Mouse (Mus musculus) heart, postnatal 10 days (tissue): ENCODE measurements around the gene Mettl6. TPM values are rescaled to one million over a fixed set of nuclear protein-coding genes. Genes with fewer than 3 reads are reported as not detected.

Source experiments
- DNase-seq, 2 experiments: peaks; one replicate each; pipeline ENCODE4 v3.0.0; 2021
- intact Hi-C: fragments of 180-260 bp; cut with DNase I; formaldehyde crosslinking; loops from one replicate; pipeline ENCODE4 v1.15.1; 2025
- total RNA-seq, 2 experiments: library from RNA; stranded (reverse); gene quantifications; 2 replicates each; pipeline ENCODE4 v1.2.3; 2021

The Mettl6 gene
- total RNA-seq, result 10 to 100 TPM; 14.3 to 15.8 TPM

GRCm38 (mm10) chr14:31494975-31495455 lies at the start of gene Mettl6:
Gene Mettl6 (minus strand): TSS chr14:31495040.
- DNase-seq, result peak; percentile 93 to 95
- intact Hi-C loops, result no loop called here

- no peak for DNase-seq
- intact Hi-C loops, result no loop called here
These were observed 49.1 kb upstream of the Mettl6 start for GRCm38 (mm10) chr14:31543885-31544442.

DNA sequence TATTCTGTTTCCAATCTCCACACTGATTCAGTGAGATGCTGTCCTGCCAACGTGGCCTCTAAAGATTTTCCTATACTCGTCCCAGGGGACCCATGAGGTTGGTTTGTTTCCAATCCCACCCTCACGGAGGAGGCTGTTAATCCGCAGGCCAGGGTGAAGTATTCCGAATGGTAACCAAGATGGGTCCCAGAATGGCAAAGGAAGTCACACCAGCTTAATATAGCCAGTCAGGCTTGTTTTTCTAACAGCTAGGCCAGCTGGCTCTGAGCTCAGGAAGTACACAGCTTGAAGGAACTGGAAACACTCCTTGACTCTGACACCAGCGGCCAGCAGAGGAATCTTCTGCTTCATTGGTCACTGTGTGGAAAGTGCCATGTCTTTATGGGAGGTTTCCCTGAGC lies 42.5 kb upstream of the Mettl6 start:
- intact Hi-C loops, result no loop called here
- peak; percentile 43 to 56 for DNase-seq

GRCm38 (mm10) chr14:31532656-31533055 lies 37.8 kb upstream of the Mettl6 start:
- DNase-seq, result no peak
- intact Hi-C loops, result no loop called here

DNA sequence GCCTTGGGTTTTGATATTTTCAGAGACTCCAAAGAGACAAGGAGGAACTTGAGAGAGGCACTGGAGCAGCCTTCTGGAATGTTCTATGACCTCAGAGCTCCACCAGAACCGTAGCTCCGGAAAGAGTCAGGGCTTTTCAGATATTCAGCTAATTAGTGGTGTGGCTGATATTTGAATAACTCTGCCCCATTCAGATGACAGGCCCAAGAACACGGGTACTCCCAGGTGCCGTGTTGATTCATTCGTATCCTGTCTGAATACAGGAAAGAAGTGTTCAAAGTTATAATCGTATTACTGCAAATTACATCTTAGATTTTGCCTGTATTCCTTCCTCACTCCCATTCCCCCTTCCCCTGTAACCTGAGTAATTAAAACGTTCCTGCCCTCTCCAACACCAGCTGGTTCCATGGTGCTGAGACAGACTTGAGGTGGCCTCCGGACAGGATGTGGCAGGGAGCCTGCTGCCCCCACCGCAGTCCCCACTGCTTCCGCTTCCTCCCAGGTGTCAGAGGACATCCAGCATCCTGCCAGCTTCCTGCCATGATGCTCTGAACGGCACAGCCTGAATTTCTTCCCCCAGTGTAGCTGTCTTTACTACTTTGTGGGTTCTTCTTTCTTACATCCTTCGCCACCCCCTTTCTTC lies 36.8 kb upstream of the Mettl6 start:
- DNase-seq, result peak; percentile 41 to 42
- intact Hi-C loops, result no loop called here

DNA sequence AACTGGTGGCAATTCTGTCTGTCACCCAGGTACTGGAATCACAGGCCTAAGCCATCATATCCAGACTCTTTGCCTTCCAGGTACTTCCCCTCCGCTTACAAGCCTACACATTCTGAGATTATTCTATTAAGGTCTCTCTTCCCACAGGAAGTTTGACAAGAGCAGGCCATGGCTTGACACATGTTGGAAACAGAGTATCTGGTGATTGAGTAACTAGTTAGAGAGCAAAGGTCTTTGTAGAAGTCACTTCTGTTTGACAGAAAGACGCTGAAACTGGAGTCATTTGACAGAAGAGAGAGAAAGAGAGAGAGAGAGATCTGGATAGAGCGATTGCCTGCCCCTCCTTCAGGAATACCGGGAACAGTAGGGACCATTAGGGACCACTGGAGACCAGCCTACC lies 36.0 kb upstream of the Mettl6 start:
- intact Hi-C loops, result no loop called here
- no peak for DNase-seq

DNA sequence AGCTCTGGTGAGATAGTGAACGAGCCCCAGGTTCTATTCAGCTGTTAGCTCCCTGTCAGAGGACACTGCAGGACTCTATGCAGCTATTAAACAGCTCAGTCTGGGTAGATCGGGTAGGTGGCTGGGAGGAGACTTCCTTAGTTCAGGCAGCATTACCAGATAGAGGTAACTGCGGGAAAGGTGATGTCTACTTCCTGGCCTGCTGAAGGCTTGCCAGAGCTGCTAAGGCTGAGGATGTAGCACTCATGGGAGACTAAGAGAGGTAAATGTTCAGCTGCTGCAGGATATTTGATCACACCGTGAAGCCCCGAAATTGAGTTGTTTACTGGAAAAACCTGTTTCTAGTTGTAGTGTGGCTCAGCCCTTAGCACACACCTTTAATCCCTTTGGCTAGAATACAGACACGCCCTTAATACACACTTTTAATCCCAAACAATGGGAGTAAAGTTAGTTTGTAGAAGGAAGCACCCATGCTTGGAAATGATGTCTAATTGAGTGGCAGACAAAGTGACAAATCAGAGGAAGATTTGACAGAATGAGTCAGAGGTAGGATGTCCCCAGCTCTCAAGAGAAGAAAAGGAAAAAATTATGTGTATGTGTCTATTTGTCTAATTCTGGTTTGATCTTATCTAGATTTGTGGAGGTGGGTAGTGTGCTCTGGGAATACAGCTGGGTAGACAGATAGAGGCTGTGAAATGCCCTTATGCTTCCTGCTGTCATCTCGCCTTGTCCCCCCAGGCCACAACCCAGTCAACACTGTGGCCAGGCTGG lies 30.4 kb upstream of the Mettl6 start:
- intact Hi-C loops, result no loop called here

GRCm38 (mm10) chr14:31521318-31521717 lies 26.5 kb upstream of the Mettl6 start:
- intact Hi-C loops, result no loop called here
- DNase-seq, result peak in 1 of 2 experiments; percentile 24

More for the DNA sequence above, 30.4 kb upstream of the Mettl6 start:
- no peak for DNase-seq

- intact Hi-C loops, result loop anchor here (1.0 to 10.0 kb wide), 2 partner anchors 86 to 266 kb away; no protein-coding TSS in a partner anchor
- DNase-seq, result peak; percentile 50 to 56
These were observed 24.3 kb upstream of the Mettl6 start for GRCm38 (mm10) chr14:31519165-31519564.

DNA sequence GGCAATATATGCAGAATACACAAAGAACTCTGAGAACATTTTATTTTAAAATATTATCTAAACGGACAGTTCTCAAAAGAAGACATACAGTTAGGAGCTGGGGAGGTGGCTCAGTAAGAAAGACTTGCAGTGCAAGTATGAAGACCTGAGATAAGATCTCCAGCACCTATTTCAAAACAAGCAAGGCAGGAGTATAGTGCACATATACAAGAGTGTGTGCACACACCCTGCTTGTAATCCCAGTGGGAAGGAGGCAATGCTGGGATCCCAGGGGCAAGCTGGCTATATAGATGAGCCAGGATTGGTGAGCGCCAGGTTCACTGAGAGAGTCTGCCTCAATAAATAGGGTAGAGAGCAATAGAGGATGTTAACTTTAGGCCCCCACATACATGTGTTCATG lies 21.1 kb upstream of the Mettl6 start:
- intact Hi-C loops, result loop anchor here (10.0 kb wide), 1 partner anchor 269 kb away; no protein-coding TSS in a partner anchor

GRCm38 (mm10) chr14:31510322-31510721 lies 15.5 kb upstream of the Mettl6 start:
- intact Hi-C loops, result loop anchor here (10.0 kb wide), 1 partner anchor 274 kb away; no protein-coding TSS in a partner anchor

More for the DNA sequence above, 21.1 kb upstream of the Mettl6 start:
- no peak for DNase-seq

DNA sequence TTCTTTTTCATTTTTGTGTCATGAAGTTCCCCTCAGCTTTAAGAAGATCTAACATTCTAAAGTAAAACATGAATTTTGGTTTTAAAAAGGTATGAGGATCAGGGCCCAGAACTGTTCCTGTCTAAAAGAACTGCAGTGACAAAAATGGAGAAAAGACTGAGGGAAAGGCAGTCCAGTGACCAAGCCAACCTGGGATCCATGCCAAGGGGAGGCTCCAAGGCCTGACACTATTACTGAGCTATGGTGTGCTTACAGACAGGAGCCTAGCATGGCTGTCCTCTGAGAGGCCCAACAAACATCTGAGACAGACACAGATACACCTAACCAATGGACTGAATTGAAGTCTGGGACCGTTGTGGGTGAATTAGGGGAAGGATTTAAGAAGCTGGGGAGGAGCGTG lies 15.1 kb upstream of the Mettl6 start:
- peak; percentile 59 to 65 for DNase-seq
- intact Hi-C loops, result loop anchor here (10.0 kb wide), 1 partner anchor 275 kb away; no protein-coding TSS in a partner anchor

More at GRCm38 (mm10) chr14:31510322-31510721, 15.5 kb upstream of the Mettl6 start:
- DNase-seq, result no peak

DNA sequence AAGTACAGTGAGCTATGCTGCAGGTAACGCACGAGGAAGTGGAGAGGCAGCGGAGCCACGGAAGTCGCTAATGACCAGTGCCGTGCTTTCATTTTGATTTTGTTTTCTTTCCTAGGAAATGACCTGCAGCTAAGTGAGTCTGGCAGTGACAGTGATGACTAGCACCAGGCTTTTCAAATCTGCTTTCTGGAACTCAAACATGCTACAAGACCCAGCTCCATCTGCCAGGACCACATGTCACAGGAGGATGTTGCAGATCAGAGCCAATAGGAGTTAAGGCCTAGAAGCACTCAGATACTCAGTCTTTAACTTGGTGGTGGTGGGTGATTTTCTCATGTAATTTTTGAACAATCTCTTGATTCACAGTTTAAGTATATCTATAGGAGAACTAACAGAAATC lies 11.6 kb upstream of the Mettl6 start:
- DNase-seq, result no peak
- intact Hi-C loops, result no loop called here

- peak in 1 of 2 experiments; percentile 22 for DNase-seq
- intact Hi-C loops, result no loop called here
These were observed 8.6 kb upstream of the Mettl6 start for GRCm38 (mm10) chr14:31503406-31503805.

- DNase-seq, result no peak
- intact Hi-C loops, result no loop called here
These were observed 4.7 kb upstream of the Mettl6 start for GRCm38 (mm10) chr14:31499526-31499925.

DNA sequence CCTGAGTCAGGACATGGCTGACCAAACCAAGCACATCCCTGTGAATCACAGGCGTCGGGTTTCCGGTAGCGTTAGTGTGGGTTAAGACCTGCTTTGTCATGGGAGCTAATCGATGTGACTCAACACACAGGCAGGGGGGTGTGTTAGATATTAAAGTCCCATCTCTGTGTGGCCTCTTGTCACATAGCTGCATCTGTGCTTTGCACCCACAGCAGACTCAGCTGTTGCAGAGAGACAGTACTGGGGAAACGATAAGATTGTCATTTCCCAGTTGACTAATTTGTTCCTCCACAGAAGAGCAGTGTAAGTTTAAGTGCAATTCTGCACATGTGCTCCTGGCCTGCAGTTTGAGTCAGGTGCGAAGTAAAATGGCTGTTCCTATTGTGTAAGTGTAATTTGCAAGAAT lies 1.4 kb upstream of the Mettl6 start:
- intact Hi-C loops, result no loop called here

DNA sequence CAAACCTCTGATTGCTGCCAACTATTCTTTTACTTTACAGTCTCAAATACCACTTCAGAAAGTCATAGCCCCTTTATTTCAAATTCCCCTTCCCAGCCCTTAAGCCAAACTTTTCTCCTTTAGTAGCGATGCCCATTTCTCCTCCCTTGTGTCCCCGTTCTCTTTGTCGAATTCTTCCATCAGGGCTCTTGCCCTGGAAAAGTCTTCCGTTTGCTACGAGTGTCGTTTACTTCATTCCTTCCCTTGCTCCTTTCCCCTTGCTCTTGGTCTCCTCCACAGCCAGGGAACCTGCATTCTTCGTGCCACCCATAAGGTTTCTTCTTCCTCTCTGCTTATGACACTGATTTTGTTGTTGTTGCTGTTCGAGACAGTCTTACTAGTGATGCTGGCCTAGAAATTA lies 698 bp upstream of the Mettl6 start:
- DNase-seq, result peak in 1 of 2 experiments; percentile 18

More for the DNA sequence above, 1.4 kb upstream of the Mettl6 start:
- no peak for DNase-seq

DNA sequence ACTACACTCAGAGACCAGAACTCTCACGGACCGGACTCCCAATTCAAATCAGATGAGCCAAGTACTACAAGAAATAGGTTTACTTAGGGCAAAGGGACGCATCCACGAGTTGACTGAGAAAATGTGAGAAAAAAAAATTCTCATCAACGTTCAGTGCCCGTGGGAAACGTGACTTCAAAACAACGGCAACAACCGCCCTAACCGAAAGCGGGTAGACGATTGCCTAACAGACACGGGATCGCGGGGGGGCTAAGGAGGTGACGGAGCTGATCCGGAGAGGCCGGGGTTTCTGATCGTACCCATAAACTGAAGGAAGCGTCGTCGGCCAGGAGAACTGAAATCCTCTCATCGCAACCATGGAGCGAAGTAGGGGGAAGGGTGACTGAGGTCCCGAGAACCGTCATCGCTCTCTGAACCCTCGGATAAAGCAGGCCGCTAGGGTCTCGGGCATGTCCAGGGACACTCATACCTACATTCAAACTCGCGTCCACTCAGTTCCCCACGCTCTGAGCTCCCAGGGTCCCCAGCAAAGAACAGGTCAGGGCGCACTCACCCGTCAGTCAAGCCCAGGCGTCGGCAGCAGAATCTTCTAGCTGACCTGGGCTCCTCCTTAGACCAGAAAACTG lies 378 bp downstream of the Mettl6 start, which contains the start of gene Eaf1:
Gene Eaf1 (plus strand): TSS at position 51 of the 626 bp plus-strand sequence.
- no peak for DNase-seq
- intact Hi-C loops, result no loop called here

More for the DNA sequence above, 698 bp upstream of the Mettl6 start:
- intact Hi-C loops, result no loop called here

DNA sequence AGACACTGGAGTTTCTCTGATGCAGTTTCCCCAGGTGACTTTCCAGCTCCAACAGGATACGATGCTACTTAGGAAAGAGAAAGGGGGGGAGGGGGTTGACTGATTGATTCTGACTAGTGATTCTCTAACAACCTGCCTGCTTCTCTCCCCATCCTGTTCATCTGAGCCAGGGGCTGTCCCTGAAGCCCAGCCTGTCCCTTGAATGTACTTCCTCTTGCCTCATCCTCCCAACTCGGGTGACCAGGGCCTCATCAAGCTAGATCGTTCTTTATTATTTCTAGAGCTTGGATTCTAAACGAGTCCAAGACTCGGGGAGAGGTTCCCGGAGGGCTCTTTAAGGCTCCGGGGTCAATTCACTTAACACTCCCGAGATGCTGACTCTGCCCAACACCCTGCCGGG lies 939 bp downstream of the Mettl6 start:
- intact Hi-C loops, result no loop called here

DNA sequence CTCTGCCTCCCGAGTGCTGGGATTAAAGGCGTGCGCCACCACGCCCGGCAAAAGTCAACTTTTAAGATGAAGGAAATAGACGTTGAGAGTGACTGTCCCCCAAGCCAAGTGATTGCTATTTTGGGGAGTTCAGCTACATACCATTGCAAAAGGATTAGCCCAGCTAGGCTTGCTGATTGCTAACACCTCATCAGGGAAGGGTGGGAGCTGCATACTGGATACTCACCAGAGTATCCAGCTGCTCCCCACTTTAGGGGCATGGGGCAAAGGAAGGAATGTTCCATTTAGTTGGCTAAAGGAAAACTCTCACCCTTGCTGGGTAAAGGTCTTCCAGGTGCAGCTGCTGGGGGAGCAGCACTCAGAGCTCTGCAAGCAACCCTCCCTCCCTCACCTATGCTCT lies 6.8 kb downstream of the Mettl6 start:
- intact Hi-C loops, result no loop called here
- no peak for DNase-seq

More for the DNA sequence above, 939 bp downstream of the Mettl6 start:
- DNase-seq, result no peak

GRCm38 (mm10) chr14:31486465-31486864 lies 8.4 kb downstream of the Mettl6 start:
- intact Hi-C loops, result no loop called here
- DNase-seq, result no peak
